Mouse (Mus musculus) retina, postnatal 7 days (tissue): ENCODE results near the gene Kcne1.

Experiments
- DNase-seq: peaks from one replicate; pipeline ENCODE4 v3.0.0-alpha.2; 2012; ENCODE audit warnings: low read depth, low spot score

Kcne1 gene

GRCm38 (mm10) chr16:92355982-92356381 is 3.3 kb downstream of the Kcne1 start:
- DNase-seq = no peak

- DNase-seq = no peak
These were observed 3.9 kb downstream of the Kcne1 start for GRCm38 (mm10) chr16:92355366-92355765.

GRCm38 (mm10) chr16:92353897-92354296 is 5.4 kb downstream of the Kcne1 start:
- no peak for DNase-seq

- DNase-seq = no peak
These were observed 6.0 kb downstream of the Kcne1 start for GRCm38 (mm10) chr16:92353295-92353694.

DNA sequence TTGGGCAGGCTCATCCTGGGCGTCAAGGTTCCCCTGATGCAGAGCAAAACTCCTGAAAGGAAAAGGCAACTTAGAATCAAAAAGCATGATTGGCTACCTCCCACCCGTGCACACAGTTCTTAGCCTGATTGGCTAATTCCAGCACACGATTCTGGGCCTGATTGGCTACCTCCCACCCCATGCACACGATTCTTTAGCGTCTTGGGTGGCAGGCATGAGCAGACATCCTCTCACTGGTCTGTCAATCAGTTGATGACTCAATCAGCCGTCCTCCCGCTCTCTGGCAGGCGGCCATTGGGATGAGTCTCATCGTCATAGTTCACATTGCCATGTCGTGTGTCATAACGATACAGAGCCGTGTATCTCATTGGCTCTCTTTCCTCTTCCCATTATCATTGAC is 10.3 kb downstream of the Kcne1 start:
- no peak for DNase-seq

DNA sequence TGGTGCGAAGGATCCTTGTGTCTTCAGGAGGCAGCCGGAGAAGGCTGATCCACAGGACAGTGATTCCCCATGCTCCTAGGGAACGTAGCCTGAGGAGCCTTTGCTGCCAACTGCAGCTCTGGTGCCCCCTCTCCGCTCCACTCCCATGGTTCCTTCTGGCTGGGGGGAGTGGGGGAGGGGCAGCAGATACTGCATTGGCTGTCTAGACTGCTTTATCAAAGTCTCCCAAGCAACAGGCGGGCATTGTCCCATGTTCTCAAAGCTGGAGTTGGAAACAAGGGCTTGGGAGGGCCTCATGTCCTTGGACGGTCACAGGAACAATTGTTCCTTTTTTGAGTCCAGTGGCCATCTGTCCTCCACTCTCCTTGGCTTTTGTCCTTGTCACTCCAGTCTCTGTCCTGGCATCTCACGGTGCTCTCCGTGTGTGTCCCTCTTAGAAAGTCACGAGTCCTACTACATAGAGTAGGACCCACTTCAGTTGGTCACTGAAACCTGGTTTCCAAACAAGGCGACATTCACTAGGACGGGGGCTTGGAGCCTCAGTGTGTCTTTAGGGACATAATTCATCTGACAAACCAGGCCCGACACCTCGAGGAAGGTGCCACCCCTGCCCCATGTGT is 12.9 kb downstream of the Kcne1 start:
- no peak for DNase-seq

DNA sequence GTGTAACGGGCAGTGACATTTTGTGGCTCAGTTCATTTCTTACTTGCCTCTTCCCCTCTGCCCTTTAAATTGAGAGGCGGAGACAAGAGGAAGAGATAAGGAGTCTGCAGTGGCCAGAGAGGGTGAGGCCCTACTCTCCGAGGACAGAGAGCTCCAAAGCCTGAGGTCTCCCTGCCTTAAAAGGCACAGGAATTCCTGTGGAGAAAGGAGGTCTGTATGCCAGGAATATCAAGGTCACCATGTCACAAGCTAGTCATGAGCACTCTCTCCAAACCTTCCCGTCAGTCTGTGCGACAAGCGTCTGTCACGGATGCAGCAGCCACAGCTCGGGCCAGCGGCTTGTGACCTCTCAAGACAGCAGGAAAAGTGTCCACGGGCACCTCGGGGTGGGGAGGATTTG is 14.1 kb downstream of the Kcne1 start:
- no peak for DNase-seq

- peak; percentile 67 for DNase-seq
These were observed 18.4 kb downstream of the Kcne1 start for GRCm38 (mm10) chr16:92340612-92341511.

GRCm38 (mm10) chr16:92336280-92336679 is 23.0 kb downstream of the Kcne1 start:
- peak; percentile 69 for DNase-seq

- DNase-seq = no peak
These were observed 24.7 kb downstream of the Kcne1 start for GRCm38 (mm10) chr16:92334600-92334999.

- DNase-seq = no peak
These were observed 28.3 kb downstream of the Kcne1 start for GRCm38 (mm10) chr16:92330966-92331365.

GRCm38 (mm10) chr16:92327911-92328310 is 31.4 kb downstream of the Kcne1 start:
- no peak for DNase-seq

- no peak for DNase-seq
These were observed 34.2 kb downstream of the Kcne1 start for GRCm38 (mm10) chr16:92325062-92325406.

DNA sequence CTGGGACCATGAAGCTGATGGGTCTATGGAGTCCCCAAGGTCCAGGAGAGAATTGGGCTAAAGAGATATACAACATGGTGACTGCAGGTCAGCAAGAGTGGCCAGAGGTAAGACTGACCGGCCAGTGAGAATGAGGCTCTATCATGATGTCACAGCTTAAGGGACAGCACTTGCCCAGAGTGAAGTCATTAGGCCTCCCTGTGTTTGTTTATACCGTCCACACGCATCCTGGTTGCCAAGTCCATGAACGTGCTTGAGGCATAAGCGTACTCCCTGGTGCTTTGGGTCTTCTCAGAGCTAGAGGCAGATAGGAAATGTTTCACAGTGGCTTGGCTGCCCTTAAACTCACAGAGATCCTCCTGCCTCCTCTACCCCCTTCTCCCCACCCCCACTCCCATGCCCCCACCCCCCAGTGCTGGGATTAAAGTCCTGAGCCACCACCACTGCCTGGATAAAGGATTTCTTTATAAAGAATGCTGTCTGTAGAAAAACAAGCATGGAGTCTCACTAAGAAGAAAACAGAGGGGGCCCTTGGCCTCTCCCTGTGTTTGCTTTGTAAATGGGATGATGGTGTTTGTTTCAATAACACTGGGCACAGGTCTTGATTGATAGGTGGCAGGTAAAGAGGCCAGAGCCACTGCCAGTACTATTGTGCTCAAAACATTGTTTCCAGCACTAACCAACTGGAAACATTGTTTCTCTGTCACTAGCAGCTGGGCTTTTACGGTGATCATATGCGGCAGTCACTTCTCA is 34.8 kb downstream of the Kcne1 start:
- no peak for DNase-seq

GRCm38 (mm10) chr16:92321341-92321740 is 37.9 kb downstream of the Kcne1 start, which contains the start of gene Fam243:
Gene Fam243 (minus strand): TSS chr16:92321441.
- DNase-seq = no peak

- no peak for DNase-seq
These were observed 38.9 kb downstream of the Kcne1 start for GRCm38 (mm10) chr16:92320361-92320760.

DNA sequence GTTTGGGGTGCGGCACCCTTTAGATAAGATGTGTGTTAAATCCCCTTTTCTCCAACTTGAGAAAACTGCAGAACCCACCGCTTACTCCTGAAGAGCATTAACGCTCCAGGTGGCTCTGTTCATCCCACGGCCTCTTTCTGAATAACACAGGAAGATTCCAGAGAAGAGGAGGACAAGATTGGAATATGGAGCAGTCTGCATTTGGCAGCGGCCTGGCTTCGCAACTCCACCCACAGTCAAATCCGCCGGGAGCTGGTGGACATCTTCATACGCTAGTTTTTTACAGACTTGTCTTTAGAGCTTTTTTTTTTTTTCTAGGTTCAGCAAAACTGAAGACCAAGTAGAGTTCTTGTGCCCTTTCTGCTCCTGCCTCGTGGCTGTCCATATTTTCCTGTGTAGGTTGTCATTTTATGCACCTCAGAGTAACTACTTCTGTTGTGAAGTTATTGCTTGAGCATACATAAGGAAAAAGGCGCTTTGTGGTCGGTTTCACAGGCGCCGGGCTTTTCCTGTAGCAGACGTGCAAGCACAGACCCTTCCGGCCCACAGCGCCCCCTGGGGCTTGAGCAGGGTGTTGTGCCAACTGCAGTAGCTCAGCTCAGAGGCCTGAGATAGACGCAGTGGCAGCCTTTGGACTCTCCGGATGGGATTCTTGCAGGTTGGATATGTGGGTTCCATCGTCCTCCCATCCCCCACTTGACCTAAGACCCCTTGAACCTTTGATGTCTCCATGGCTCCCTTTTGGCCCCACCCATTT is 39.7 kb downstream of the Kcne1 start:
- DNase-seq = no peak

GRCm38 (mm10) chr16:92316049-92316738 is 43.1 kb downstream of the Kcne1 start:
- no peak for DNase-seq

DNA sequence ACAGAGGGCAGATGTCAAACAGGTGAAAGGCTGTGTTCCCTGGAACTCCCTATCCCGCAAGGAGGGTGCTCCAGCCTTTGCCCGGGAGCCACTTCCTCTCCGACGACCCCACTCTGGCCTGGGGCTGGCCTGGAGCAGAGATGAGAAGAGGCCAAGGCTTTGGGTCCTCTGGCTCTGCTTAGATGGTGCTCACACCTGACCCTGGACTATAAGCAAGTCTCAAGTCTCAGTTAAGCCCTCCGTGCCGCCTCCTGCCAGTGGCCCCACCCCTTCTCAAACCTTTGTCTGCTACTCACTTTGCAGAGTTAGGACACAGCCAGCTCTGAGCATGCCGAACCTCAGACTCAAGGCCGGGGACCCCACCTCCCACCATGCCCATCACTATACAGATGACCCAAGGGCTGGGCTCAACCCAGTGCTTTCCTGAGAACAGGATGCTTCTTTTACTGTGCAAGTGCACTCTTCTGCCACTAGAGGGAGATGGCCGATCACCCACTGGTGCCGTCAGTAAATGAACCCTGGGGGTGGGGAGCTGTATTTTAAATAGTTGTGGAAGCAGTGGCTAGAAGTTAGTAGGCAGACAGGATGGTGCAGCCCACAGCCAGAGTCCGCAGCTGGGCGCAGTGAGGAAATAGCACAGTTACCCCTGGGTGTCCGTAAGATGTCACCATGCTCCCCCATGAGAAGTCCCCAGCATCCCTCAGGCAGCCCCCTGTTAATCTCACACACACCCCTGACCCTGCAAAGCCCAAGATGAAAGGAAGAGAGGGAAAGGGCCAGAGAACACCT is 45.1 kb downstream of the Kcne1 start:
- DNase-seq = peak; percentile 43

DNA sequence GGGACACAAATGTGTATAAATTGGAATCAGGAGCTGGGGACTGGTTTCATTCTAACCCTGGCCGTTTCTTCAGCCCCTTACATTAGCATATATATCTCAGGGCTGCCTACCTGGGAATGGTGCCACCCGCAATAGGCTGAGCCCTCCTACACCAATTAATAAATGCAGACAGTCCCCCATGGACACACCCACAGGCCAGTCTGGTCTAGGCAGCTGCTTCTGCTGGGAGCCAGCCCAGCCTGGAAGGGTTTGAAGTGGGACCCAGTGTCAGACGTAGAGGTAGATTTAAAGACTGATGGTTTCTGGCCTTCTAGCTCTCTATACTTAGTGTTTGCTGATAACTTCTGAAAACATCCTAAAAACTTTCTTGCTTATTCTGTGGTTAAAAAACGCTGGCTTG is 50.1 kb downstream of the Kcne1 start:
- no peak for DNase-seq
